Mouse (Mus musculus) CD8-positive naive resting alpha-beta T cell, adult 2 months (primary cell): ENCODE measurements around the gene Gdf5.
A peak's percentile ranks its signal among the peaks of the same experiment; 100 is the strongest.
"Not testable (repeated sequence)": the region's sequence is repeated elsewhere in the genome, so short reads cannot be mapped to it uniquely, and the experiment has no call there.

ENCODE experiments used
- DNase-seq, 2 experiments: peaks; one replicate each; pipeline ENCODE4 v3.0.0; 2022; ENCODE audit warnings: low read depth in 2 of 2, low spot score in 2 of 2

The Gdf5 gene

GRCm38 (mm10) chr2:155941697-155942442 is 3.3 kb downstream of the Gdf5 start:
- no peak for DNase-seq

- no peak for DNase-seq
These were observed 4.5 kb downstream of the Gdf5 start, which contains the start of gene Gm15557 for GRCm38 (mm10) chr2:155940681-155941080. Gene Gm15557 (plus strand): TSS chr2:155940728.

- DNase-seq = no peak
These were observed 5.2 kb downstream of the Gdf5 start for GRCm38 (mm10) chr2:155939897-155940529.

- peak; percentile 89 to 91 for DNase-seq
These were observed 15.4 kb downstream of the Gdf5 start, which contains the start of gene Uqcc1 for GRCm38 (mm10) chr2:155929531-155930442. Gene Uqcc1 (minus strand): TSS chr2:155930310.

GRCm38 (mm10) chr2:155928711-155929345 is 16.3 kb downstream of the Gdf5 start:
- DNase-seq = no peak

- not testable (repeated sequence) for DNase-seq
These were observed 20.0 kb downstream of the Gdf5 start for GRCm38 (mm10) chr2:155925213-155925612.

- no peak for DNase-seq
These were observed 22.0 kb downstream of the Gdf5 start for GRCm38 (mm10) chr2:155923143-155923542.

- DNase-seq = no peak
These were observed 30.5 kb downstream of the Gdf5 start for GRCm38 (mm10) chr2:155914684-155915083.

GRCm38 (mm10) chr2:155903632-155904008 is 41.5 kb downstream of the Gdf5 start:
- DNase-seq = no peak

- no peak for DNase-seq
These were observed 42.1 kb downstream of the Gdf5 start for GRCm38 (mm10) chr2:155902989-155903631.

GRCm38 (mm10) chr2:155895046-155895735 is 50.0 kb downstream of the Gdf5 start:
- no peak for DNase-seq

GRCm38 (mm10) chr2:155894307-155895045 is 50.7 kb downstream of the Gdf5 start:
- DNase-seq = no peak
